Mouse (Mus musculus) left cerebral cortex, adult 18-20 months (tissue): ENCODE data around the gene Glis3. TPM values are rescaled to one million over a fixed set of nuclear protein-coding genes. Genes with fewer than 3 reads are reported as not detected.

Experiments
- DNase-seq, 2 experiments: peaks; one replicate each; pipeline ENCODE4 v3.0.0; 2021 to 2022; ENCODE audit warnings: low spot score in 2 of 2, mixed read lengths in 1 of 2
- long read RNA-seq, 2 experiments: library from polyadenylated mRNA; stranded (forward); transcript quantifications; one replicate each; pipeline ENCODE4 v2.0.0; 2021
- total RNA-seq, 2 experiments: library from RNA; stranded (reverse); gene quantifications; 2 replicates each; pipeline ENCODE4 v1.2.3; 2021

Gene Glis3
- total RNA-seq = 1 to 10 TPM; 7.3 to 7.5 TPM
- long read RNA-seq, experiment 1, partial matches to known transcripts = 0 of 2 reads
- long read RNA-seq, experiment 1, other reads (novel, unspliced or antisense) = 1 of 2 reads
- long read RNA-seq, experiment 2, partial matches to known transcripts = 0 of 1 reads
- long read RNA-seq, experiment 2, other reads (novel, unspliced or antisense) = 1 of 1 reads

DNA sequence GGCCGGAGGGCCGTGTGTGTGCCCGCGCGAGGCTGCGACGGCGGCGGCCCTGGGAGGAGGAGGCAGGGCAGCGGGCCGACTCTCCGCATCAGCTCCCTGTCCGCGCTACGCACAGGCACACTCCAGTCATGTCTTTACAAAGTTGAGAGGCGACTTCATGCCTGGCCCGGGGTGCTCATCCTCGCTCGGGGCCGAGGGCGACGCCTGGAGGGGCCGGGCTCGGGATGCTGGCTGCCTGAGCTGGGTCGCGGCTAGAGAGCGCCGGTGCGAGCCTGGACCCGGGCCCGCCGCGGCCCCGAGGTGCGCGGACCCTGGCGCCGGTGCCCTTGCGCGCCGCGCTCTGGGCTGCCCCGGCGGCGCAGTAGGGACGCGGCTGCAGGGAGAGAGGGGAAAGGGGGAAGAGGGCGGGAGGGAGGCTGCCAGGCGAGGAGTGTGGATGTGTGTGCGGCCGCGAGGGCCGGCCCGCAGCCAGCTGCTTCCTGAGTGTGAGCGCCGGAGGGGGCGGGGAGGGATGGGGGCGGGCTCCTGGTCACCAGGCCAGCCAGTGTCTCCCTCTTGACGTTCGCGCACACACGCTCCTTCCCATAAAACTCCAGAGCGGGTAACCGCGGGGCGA, at the start of gene Glis3:
Glis3 (minus strand) TSS at position 302 of the 616 bp plus-strand sequence.
- peak; percentile 7 to 41 for DNase-seq

DNA sequence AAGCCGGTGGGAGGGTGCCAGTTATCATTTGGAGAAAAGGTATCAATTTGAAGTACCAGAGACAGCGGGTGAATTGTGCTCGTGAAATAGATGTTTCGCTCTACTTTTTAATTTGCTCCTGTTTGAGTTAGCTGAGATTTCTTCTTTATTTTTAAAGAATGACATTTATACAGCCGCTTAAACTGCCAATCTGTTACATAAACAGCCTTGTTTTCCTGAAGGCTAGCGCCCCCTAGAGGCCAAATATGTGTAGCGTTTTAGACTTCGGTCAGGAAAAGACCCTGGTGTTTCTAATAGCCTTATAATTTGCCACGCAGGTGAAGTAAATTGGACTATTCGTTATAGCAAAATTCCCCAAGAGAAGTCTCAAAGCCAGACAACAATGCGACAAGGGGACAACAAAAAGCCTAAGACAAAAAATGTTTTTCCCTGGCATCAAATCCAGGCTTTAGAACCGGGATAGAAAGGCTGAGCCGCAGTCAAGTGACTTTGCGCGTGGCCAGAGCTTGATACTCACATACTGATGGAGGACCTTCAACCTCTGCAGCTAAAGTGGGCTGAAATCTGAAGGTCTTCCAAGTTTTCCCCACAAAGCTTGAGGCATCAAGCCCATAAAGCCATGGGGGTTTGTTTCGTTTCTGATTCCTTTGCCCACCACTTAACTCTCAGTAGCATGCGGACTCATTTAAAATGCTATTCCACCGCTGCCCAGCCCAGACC, 46.4 kb upstream of the Glis3 start:
- peak; percentile 66 to 79 for DNase-seq

DNA sequence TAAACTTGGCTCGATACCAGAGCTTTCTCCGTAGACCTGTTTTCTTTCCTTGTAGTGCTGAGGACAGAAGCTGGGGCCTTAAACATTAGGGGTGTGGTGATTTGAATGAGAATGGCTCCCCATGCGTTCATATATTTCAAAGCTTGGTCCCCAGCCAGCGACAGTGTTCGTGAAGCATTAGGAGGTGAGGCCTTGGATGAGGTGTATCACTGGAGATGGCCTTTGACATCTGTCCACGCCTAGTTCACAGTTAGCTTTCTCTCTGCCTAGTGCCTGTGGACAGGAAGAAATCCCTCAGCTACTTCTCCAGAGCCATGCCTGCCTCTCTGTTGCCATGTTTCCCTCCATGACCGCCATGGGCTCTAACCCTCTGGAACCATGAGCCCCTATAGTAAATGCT, 44.8 kb upstream of the Glis3 start:
- no peak for DNase-seq

DNA sequence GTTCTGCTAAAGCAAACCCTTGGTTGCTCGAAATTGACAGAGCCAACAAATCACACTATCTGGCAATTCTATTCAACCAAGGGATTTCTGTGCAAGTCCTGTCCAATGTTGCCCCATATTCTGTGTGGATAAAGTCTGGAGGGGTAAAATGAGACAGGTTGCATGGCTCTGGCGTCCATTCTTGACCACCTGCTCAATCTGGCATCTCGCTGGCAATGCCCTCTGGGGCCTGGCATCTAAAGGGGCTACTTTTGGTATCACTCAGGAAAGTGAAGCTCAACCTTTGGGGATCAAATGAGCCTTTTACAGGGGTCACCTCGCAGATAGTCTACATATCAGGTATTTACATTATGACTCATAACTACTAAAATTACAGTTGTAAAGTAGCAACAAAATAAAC, 42.7 kb upstream of the Glis3 start:
- DNase-seq = no peak

DNA sequence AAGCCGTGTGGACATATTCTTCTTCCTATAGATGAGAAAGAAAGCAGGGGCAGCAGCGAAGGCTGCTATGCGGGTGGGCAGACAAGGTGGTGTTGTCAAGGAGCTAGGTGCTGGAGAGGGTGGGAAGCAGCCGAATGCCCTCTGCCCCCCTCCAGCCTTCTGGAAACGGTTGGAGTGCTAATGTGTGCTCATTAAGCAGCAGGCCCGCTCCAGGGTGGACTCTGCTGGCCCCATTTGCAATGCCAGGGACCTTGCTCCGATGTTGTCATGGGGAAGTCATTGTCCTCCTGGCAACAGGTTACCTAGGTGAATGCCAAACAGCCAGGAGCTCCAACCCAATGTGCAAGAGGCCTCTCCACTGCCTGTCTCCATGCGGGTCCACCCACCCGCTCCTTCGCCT, 42.0 kb upstream of the Glis3 start:
- DNase-seq = no peak

DNA sequence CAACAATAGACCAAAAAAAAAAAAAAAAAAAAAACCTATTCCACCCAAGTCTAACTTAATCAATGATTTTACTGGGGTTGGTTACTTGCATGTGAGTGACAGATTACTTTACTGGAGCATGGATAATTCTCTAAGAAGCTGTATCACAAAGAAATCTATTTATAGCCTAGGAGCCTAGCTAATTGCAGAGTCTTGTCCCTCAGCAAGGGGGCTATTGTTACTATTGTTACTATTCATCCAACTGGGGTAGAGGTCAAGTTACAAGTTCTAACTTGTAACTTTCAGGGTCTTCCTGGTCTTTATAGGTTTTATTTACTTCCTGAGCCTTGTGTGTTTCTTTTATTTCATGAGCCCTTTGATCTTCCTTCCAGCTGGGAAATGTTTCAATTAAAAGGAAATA, 40.1 kb upstream of the Glis3 start:
- no peak for DNase-seq

DNA sequence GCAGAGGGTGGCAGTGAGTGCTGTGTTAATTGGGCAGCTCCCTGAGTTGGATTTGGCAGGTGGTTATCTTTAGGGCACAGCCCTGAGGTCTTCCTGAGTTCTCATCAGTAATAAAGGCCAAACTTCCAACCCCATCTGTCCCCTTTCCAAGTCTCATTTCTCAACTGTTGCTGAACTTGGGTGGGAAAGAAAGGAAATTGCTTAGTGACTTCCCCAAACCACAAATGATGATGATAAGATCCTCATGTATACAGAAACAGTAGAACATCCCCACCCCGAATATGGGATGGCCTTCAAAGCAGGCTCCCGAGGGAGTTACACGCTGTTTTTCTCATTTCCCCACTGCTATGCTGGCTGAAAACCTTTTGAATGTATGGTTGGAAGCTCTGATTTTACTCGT, 34.8 kb upstream of the Glis3 start:
- no peak for DNase-seq

DNA sequence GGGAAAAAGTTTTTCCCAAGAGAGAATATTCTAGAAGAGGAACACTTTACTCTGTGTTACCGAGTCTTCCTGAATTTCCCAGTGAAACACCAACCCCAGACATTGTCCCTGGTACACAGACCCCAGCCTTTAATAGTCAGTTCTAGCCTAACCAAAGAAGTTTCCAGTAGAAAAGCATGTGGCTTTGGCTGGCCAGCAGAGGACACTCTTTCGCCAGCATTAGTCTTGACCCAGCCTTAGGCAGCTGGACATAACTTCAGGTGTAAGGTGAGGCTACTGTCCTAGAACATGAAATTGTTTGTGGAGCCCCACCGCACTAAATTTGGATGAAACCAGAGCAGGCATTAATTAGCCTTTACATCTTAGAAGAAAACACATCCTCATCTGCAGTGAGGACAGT, 17.8 kb upstream of the Glis3 start:
- no peak for DNase-seq

DNA sequence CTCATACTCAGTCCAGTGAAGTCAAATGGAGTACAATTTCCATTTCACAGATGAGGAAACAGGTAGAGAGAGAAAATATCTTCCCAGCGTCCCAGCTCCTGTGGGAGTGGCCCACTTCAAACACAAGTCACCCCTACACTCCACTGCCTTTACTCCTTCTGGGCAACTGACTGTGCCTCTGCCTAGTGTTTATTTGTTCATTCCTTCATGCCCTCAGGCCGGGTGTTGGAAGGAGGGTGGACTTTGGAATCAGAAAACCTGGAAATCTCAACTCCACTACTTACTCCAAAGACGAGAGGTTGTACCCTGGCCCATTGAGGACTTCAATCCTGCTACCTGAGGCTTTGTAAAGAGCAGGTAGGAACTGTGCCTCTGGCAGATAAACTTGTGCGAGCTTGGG, 6.5 kb upstream of the Glis3 start:
- DNase-seq = no peak

DNA sequence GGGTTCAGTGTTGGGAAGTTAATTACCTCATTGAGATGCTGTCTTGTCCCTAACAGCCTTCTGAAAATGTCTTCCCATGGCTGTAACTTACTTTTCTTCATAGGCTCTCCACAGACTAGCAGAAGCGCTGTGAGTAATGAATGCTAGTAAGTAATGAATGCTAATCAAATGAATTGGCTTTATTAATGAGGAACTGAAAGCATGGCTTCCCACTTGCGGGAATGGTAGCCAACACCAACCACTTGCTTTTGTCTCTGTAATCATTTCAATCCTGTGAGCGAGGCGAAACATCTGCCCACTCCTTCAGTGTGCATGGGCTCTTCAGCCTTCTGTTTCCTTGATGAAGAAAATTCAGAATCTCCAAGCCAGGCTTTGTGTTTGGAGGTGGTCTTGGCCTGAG, 5.6 kb upstream of the Glis3 start:
- no peak for DNase-seq

DNA sequence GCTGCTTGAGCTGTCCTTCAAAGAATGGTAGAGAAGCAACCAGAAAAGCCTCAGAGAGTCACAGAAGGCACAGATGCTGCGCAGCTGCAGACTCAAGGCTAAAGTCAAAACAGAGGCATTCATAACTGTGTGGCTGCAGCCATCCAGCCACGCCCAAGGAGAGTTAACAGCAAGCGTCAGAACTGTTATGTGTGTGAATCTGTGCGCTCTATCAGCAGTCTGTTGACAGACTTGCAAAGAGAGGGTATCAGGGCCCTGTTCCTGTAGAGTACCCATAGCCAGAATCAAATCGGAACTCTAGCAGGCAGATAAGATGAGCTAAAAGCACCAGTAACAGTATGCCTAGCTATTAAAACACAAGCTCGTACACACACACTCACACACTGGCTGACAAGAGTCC, 4.5 kb upstream of the Glis3 start:
- no peak for DNase-seq

DNA sequence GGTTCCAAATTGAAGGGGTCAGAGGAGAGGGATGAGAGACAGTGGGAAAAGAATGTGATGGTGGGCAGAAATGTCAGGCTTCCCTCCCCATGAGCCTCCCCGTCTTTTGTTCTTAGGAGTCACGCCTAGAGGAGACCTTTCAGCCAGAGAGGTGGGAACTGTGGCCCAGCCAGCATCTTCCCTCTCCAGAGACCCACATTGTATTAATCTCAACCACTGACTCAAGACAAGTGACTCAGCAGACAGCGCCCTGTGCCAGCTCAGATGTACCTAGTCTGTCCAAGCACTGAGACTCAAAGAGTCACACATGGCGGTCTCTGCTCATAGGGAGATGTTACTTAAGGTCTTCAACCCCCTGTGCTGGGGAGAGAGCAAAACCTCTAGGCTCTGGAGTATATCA, 3.5 kb upstream of the Glis3 start:
- DNase-seq = no peak

DNA sequence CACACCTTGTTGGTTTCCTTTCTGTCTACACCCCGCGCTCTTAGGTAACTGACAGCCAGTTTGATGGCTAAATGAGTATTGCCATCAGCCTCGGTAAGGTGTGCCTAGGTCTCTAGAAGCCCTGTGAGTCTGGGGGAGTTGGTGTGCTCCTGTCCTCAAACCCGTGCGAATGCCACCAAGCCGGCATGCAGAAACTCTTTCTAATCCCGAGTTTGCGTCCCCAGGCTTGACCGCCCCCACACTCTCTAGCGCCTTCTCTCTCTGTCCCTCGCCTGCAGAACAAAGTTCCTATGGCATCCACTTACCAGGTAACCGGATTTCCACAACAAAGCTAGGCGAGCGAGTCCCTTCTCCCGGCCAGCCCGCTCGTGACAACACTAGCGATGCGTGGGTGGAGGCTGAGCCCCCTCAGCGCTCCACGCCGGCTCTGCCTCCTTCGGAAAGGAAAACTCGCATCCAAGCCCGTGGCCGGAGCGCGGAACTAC, 544 bp downstream of the Glis3 start:
- DNase-seq = peak; percentile 18 to 27

DNA sequence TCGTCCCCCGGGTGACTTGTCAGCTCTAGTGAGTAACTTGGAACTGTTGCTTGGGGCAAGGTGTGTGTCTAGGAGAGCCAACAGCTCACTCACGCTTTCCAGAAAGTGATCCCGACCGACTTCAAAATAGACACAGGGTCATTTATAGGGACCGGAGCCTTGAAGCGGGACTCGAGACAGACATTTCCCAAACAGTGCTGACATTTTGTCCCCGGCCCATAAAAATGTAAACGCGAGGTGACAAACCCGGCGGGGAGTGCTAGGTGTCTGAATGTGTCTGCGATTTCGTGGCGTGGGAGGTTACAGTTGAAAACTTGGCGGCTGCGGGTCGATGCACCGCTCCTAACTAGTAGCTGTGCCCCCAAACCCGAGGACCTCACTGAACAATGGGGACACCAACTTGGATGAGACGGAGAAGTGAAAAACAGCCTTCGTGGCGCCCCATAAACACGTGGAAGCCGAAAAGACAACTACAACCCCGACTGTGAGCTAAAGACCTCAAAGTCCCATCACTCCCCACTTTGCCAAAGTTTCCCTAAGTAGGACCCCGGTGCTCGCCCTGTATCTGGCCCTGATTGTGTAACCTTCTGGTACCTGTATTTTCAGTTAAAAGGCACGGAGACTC, 1.1 kb downstream of the Glis3 start:
- DNase-seq = peak in 1 of 2 experiments; percentile 9

DNA sequence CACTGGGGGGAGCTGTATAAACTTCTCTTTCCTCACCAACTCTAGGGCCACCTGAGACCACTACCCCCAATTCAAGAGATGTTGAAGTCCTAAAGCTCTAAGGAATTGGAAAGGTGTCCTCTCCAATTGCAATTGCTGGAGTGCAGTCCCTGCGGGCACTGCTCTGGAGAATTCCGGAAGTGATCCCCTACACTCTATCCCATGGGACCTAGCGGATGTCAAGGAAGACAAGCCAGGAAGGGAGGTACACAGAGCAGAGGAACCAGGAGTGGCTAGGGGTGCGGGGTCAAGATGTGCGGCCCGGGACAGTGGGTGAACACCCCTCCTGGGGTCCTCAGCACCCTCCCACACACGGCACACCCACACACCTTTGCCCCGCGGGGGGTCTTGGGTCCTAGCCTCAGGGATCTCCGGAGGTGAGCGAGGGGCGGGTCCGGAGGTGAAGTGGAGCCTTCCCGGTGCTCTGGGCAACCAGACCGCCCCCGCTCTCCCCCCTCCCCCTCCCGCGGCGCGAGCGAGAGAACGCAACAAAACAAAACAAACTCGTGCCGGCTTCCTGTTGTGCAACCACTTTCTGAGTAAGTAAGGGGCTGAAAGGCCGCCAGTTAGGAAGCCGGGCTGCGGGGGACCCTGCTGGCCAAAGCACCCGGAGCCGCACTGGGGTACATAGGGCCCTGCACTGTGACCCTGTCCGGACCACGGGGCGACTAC, 2.0 kb downstream of the Glis3 start:
- no peak for DNase-seq

DNA sequence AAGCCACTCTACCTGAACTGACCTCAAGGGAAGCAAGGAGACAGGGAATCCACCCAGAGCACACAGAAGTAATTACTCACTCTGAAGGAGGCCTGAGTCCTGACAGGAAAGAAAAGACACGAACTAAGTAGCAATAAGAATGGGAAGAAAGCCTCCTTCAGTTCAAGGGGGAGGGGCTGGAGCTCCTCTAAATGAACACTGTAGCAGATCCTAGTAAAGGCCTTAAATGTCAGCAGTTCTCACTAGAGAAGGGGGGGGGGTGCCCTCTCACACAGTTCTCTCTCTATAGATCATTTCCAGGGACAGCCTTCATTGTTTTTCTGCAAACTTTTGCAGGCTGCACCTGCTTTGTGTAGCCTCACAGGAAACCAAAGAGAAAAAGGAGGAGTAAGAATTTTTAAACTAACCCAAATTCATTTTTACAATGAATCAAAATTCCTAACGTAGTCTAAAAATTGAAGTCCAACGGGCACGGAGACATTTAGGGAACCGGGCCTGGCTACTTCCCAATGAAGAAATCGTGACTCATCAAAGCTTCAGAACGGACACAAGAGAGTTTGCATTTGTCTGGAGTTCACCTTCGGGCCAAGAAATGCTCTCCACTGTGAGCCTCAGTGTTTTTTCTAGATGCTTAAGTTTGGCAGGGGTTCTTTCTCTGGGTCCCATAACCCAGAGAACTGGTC, 2.7 kb downstream of the Glis3 start:
- peak in 1 of 2 experiments; percentile 11 for DNase-seq

DNA sequence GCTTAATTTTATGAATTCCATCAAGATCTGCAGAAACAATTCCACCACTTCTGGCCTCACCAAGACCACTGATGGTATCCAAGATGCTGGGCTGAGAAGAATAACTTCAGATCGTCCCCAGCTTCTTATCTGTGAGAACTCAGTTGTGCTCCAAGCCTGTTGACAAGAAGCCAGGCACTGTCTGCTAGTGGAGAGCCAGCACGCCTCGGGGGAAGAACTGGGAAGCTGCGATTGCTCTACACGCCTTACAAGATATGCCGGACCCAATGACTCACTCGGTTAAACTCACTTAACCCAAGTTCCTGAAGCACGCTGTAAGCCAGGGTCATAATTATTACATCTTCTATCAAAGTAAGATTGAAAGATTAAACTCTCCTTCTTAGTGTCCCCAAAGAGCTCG, 16.1 kb downstream of the Glis3 start:
- no peak for DNase-seq

DNA sequence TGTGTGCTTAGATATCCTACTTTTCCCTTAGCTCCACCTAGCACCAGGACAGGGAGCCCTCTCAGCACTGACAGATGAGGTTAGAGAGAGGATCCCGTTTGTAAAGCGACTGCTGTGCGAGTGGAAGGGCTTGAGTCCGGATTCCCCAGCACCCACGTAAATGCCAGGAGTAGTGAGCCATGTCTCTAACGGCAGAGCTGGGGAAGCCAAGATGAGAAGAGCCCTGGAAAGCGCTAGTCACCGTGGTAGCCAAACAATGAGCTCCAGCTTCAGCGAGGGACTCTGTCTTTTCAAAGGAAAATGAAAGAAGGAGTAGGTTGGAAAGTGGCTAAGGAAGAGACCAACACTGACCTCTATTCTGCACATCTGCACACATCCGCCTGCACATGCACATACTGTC, 16.7 kb downstream of the Glis3 start:
- DNase-seq = no peak

DNA sequence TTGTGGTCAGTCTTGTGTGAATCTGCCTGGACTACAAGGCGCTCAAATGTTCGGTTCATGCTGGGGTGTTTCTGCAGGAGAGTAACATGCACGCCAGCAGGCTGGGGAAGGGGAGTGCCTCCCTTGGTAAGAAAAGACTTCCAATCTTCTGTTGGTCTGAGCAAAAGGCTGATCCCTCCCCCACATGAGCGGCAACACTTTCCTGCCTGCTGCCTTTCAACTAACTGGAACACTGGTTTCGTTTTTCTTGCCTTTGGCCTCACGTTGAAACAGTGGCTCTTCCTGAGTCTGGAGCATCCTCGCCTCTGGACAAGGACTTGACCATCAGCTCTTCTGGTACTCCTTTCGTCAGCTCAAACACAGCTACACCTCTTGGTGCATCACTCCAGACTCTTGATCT, 17.4 kb downstream of the Glis3 start:
- DNase-seq = no peak

DNA sequence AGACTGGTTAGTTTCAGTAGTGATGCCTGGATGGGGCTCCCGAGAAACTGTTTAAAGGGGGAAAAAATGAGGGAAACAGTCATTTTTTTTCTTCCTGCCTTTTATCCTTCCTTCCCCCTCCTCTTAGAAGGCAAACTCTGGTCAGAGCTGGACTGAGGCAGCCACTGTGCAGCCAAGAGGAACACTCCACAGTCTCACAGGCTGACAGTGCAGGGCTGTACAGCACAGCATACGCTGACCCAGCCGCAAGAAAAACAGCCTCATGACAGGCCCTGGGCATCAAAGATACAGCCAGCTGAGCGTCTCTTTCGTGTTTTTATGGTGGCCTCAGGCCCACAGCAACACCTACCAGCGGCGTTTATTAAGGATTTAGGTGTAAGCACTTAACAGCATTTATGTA, 19.0 kb downstream of the Glis3 start:
- no peak for DNase-seq

DNA sequence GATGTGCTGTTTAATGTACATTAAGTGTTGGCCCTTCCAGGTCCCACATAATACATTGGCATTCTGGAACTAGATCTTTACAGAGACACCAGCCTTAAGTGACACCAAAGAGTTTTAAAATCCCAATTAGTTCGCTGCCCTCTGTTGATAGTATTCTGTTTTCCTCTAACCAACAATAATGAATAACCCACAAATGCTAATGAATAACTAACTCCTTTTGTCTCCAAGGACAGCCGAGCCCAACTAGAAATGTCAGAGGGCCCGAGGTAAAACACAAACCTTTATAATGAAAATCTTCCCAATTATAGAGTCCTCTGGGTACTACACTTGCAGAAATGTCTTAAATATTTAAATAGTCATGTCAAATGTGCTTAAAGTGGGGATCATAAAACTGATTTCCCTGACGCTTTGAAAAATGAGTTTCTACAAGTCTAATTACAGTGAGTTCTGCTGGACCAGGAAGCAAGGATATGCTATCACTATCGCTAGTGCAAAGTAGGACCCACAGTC, 22.1 kb downstream of the Glis3 start:
- no peak for DNase-seq
